Mouse (Mus musculus) thymus, postnatal 14 days (tissue): ENCODE measurements around the gene Piga.

Experiments
- DNase-seq: peaks from one replicate; pipeline ENCODE4 v3.0.0; 2021

Gene Piga

DNA sequence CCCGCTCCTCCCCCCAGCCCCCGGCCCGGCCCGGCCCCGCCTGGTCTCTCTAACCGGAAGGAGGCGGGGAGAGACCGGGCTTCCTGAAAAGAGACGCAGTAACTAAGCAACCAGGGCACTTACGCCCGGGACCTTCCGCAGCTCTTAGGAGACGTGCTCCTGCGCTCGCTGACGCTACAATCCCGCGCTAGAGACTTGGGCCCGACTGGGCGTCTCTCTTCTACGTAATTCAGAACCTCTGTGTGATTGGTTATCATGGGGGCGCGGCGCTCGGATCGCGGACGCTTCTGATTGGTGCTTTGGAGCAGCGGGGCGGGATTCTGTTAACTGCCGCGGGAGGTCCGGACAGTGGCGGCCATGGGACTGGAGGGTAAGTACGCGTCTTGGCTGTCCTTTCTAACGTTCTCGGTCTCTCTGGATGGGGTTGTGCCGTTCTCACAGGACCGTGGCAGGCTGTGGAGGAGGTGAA lies at the start of gene Piga:
Gene Piga, plus strand, starts transcription at position 317 of the 469 bp plus-strand sequence.
- DNase-seq = peak; percentile 88

GRCm38 (mm10) chrX:164370576-164370975 lies 49.0 kb upstream of the Piga start:
- no peak for DNase-seq

- DNase-seq = no peak
Measured at GRCm38 (mm10) chrX:164373081-164373480, 46.5 kb upstream of the Piga start, which contains the start of gene Vegfd. TSS of gene Vegfd (plus strand) at chrX:164373378.

- no peak for DNase-seq
Measured at GRCm38 (mm10) chrX:164374586-164374985, 45.0 kb upstream of the Piga start.

DNA sequence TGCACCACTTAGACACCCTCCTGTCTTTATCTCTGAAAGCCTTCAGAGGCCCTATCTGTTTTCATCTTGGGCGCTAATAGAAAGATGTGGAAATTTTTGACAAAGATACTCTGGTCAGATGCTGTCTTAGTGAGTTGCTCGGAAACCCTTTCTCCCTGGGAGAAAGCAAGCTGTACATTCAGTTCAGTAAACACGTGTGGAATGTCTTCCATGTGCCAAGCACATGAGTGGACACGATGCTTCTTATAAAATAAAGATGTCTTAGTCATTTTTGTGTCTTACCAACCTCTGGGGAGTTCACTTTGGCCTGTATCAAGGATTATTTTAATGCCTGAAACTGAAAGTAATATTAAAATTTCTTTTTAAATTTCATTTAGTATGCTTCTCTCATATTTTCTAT lies 39.9 kb upstream of the Piga start:
- DNase-seq = no peak

DNA sequence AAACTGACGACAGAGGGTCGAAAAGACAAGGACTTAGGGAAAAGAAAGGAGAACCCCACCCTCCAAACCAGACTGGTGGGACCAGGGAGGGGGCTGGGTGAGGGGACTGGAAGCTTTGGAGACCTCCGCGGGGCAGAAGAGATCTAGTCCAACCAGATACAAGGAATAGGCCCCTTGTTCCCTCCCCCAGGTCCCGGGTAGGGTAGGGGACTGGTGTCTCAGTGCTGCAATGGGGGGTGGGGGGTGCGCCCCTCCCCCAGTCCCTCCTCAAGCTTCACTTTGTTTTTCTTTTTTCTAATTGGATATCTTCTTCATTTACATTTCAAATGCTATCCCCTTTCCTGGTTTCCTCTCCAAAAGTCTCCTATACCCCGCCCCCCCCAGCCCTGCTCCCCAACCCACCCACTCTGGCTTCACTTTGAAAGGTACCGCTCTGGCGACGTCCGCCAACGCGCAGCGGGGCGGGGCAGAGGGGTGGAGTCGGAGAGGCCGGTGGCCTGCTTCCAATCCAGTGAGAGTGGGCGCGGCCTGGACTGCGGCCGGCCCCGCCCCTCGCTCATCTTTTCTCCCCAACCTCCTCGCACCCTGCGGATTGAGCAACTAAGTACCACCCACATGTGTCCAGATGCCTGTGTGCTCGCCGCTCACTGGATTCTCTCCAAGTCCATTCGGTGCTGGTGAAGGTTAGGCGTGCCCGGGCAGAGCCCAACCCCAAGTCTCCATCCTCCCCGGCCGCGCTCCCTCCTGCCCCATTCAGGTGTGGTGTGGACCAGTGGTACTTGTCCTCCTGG lies 37.8 kb upstream of the Piga start:
- DNase-seq = peak; percentile 86

- no peak for DNase-seq
Measured at GRCm38 (mm10) chrX:164394091-164394490, 25.5 kb upstream of the Piga start.

GRCm38 (mm10) chrX:164398456-164398855 lies 21.1 kb upstream of the Piga start:
- DNase-seq = no peak

DNA sequence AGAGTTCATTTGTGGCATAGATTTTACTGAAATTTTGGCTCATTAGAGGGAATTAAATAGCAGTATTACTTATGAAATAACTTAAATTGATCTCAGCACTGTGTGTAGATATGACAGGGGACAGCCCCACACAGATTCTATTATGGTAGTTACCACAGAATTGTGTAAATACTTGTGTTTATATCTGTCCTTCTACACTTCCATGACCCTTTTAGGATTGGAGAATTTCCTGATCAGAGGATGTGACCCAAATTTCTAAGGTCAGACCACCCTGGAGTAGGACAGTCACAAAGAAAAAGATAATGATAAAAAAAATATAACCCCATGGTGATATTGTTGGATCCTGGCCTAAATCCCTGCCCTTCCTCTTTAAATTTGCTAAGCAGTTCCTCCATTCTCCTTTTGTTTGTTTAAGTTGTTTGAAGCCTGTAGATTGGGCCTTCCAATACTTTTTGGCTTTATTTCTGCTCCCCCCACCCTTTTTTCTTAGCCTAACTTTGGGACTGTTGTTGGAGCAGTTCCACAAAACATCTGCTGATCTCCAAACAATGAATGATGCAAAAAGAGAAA lies 14.4 kb upstream of the Piga start:
- DNase-seq = no peak

DNA sequence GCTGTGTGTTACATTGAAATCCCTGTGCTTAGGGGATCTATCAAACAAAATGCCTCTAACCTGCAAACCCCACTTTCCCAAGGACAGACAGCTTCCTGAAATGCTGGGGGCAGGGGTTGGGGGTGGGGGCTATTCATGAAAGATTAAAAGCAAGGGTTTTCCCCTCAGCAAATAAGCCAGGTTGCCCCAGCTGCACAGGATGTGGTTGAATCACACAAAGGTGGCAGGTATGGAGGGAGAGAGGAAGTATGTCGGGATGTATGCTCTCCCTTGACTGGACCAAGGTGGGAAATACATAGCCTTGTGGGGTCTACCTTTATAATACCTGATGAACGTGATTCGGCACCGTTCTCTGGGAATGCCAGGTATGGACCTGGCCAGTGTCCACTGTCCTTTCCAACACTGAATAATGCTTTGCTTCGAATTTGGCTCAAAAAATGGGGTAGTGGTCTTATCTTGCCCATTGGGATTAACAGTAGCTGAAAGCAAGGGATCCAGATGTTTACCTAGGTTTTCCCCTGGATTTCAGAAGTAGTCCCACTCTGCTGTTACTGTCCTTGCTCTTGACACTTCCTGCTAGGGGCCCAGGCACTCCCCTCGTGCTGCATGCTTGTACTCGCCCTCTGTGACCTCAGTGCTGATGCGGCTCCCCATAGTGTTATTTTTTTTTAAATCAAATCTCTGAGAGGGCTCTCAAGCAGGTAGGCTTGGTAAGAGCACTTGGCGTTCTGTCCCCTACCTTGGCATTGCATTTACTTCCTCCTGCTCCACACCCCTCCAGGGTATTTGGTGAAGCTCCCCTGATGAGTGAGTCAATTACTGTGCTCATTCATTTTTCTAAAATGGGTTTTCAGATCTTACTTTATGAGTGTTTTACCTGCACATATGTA lies 13.2 kb upstream of the Piga start:
- peak; percentile 55 for DNase-seq

DNA sequence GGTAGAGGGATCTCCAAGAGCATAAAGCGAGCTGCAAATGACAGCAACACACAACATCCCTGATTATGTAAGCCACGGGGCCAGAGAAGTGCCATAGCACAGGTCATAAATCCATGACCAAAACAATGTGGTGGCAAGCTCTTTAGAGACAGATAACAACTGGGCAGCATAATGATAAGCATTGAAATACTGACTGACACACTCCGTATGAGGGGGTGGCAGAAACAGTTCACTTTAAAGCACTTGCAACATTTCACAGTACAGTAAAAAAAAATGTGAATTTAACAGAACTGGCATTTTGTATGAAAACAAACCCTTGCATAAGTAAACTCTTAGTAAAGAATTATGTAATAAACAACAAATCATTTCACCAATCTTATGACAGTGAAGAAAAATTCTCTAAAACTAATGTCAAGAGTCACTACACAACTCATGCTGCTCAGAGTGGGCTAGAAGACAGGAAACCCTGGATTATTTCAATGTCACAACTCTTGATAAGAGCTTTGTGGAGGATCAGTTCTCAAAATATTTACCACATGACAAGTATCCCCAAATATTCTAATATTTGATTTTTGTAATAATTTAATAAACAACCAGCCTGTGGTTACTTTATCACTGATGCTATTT lies 11.2 kb upstream of the Piga start:
- DNase-seq = no peak

DNA sequence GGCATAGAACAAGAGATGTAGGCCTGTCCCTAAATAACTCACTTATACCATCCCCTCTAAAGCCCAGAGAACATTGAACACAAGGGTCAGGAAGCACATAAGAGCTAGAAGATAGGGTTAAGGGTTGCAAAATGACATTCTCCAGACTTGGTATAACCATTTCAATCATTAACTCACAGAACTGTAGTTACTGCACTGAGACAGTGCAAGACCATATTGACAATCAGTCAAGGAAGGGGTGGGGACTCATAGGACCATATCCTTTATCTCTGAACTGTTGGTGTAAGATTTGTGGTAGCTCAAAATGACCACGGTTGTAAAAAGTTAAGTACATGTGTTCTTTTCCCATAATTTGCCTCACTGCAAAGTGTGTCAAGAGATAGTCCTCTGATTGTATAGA lies 9.0 kb upstream of the Piga start:
- DNase-seq = no peak

DNA sequence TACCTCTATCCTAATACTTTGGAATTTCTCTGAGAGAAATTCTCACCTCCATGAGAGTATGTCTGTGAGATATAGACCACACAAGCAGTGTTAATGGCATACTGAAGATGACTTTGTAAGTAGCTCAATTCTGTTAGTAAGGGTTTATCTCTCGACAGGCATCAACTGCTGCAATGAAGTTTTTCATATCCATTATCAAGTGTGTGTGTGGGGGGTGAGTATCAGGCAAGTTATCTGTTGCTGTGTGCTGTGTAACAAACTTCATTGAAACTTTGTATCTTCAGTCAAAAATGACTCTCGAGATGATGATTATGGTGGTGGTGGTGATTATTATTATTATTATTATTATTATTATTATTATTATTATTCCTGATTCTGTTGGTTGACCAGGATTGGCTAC lies 2.8 kb upstream of the Piga start:
- no peak for DNase-seq

GRCm38 (mm10) chrX:164418008-164418407 lies 1.6 kb upstream of the Piga start:
- no peak for DNase-seq

DNA sequence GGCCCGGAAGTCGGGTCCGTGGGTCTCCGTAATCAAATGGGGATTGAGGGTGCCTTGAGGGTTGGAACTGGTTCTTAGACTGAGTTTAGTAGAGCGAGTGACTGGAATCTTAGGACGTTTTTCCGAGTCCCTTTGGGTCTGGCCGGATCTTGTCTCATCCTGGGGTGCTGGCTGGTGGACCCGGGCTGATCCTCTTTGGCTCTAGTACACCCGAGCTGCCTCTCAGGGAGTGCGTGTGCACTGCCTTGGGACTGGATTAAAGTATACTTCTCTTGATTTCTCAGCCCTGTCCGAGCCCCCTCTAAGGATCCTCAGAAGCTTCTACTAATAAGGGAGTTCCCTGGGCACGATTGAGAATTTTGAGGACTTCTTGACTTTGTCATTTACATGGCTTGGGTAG lies 368 bp downstream of the Piga start:
- DNase-seq = no peak

GRCm38 (mm10) chrX:164420518-164420917 lies 931 bp downstream of the Piga start:
- no peak for DNase-seq

- no peak for DNase-seq
Measured at GRCm38 (mm10) chrX:164424821-164425220, 5.2 kb downstream of the Piga start.

GRCm38 (mm10) chrX:164427295-164427694 lies 7.7 kb downstream of the Piga start:
- DNase-seq = no peak

DNA sequence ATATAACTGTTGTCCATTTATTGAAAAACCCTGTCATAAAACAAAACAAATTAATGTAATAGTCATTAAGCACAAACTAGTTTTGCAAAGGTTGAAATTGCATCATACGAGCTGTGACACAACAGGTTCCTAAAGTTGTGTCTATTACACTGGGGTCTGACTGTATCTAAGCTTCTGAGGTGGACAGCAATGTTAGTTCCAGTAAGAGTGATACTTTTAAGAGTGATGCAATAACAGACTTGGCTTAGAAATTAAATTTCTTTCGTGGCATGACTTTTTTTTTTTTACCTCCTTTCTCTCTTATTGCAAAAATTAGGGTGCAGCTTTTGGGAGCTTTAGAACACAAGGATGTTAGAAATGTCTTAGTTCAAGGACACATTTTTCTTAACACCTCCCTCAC lies 8.6 kb downstream of the Piga start:
- no peak for DNase-seq

GRCm38 (mm10) chrX:164430621-164431020 lies 11.0 kb downstream of the Piga start:
- DNase-seq = no peak

GRCm38 (mm10) chrX:164431133-164431532 lies 11.5 kb downstream of the Piga start:
- no peak for DNase-seq

- DNase-seq = no peak
Measured at GRCm38 (mm10) chrX:164431541-164431940, 12.0 kb downstream of the Piga start.

GRCm38 (mm10) chrX:164432682-164433081 lies 13.1 kb downstream of the Piga start:
- no peak for DNase-seq
